Mouse (Mus musculus): ENCODE measurements around the gene Ccdc158.
A peak's percentile ranks its signal among the peaks of the same experiment; 100 is the strongest.

Ccdc158 gene

DNA sequence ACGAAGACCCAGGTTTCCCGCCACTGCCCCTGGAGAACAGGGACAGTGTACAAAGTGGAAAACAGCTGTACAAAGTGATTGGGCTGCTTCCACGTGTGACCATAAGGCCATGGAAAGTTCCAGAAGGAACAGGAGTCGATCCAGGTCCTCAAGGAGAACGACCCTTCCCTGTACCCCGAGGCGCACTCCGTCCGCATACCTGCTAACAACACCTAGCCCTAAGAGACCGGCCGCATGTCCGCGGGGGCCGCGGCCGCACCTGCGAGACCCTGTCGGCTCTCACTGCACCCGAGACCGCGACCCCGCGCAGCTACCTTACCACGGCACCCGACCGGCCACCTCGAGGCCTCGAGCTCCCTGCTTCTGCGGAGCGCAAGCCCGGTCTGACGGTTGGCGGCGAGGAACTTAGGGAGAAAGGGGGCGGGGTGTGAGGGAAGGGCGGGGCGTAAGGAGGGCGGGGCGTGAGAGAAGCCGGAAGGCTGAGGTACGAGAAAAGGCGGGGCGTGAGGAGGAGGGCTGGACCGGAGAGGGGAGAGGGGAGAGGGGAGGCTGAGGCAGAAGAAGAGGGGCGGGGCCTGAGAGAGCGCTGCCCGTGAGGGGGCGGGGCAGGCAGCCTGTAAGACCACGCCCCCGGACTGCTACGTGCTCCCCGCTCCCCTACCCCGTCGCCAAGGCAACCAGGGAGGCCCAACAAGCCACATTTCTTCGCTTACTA is at the start of gene Ccdc158:
TSS of gene Ccdc158 (minus strand) at position 413 of the 715 bp plus-strand sequence.
- DNase-seq, result peak; percentile 18

GRCm38 (mm10) chr5:92721610-92722009 is 46.5 kb upstream of the Ccdc158 start:
- DNase-seq, result no peak

DNA sequence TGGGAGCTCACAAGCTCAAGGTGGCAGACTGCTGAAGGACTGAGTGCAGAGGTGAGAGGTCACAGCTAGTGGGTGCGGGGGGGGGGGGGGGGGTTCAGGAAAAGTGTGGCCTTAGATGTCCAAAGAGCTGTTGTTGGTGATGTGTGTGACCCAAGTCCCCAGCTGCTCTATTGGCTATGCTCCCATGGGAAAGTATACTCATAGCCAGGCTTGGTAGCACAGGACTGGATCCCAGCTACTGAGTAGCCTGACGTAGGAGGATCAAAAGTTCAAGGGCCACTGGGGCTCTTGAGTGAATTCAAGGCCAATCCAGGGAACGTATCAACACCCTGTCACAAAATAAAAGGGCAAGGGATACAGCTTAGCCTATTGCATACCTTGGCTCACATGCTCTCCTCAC is 43.8 kb upstream of the Ccdc158 start:
- DNase-seq, result no peak

DNA sequence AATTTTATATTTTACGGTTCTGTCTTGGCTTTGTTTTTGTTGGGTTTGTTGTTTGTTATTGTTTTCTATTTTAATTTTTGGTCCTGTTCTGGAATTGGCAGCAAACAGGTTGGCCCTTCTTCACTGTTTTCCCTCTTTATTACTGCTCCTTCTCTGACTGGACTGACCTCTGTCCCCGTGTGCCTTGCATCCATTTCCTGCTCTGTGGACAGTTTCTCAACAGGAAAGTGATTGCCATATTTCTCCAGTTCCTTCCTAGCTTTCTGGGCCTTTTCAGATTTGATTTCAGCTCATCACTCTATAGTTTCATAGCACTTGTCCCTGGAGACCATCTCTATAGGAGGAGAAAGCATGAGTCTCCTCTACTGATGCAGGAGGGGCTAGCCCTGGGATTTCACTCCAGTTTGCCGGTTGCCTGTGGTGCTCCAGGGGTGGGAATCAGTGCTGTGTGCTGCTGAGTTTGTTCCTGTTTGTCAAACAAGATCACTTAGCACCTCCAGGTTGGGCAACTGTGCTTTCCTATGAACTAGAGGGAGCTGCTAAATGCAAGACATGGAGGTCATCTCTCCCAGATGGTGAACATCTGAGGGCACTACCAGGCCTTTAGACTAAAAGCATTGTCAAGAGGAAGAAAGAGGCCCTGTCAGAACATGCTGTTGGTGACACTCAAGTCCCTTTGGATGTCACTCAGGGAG is 42.7 kb upstream of the Ccdc158 start:
- DNase-seq, result no peak

GRCm38 (mm10) chr5:92715890-92716289 is 40.8 kb upstream of the Ccdc158 start:
- DNase-seq, result no peak

DNA sequence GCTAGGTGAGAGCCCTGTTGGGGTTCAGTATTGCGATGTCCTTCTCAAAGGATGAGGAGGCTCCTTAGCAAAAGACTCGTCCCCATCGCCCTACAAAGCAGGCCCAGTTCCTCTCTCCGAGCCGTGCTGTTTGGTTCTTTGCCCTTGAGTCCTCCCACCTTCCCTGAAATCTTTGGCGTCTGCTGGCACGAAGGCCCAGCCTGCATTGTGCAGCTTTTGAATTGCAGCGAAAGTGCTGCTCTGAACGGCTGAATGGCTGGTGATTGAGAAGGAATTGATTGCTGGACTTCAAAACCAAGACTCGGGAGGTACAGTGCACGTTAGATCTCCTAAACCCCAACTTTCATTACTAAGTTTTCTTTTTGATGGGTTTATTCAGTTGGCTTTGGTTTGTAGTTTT is 40.2 kb upstream of the Ccdc158 start:
- no peak for DNase-seq

GRCm38 (mm10) chr5:92714886-92715285 is 39.8 kb upstream of the Ccdc158 start:
- DNase-seq, result no peak

GRCm38 (mm10) chr5:92712621-92713395 is 37.7 kb upstream of the Ccdc158 start:
- no peak for DNase-seq

- no peak for DNase-seq
Measured at GRCm38 (mm10) chr5:92711666-92712290, 36.7 kb upstream of the Ccdc158 start.

DNA sequence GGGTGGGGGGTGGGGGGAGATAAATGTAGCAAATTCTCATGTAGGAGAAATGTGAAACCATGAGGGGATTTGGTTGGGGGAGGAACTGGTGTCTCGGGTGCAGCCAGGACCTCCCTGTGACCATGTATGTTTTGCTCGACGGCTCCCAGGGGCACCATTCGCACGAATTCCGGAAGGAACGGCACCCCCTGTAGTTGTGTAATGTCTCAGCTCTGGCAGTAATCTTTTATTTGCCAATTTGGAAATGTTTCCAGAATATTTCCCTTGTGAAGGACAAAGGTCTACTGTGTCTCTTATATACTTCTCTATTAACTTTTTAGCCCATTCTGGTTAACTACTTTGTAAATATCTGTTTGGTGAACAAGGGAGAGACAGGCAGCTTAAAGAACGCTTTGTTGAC is 35.7 kb upstream of the Ccdc158 start:
- DNase-seq, result no peak

DNA sequence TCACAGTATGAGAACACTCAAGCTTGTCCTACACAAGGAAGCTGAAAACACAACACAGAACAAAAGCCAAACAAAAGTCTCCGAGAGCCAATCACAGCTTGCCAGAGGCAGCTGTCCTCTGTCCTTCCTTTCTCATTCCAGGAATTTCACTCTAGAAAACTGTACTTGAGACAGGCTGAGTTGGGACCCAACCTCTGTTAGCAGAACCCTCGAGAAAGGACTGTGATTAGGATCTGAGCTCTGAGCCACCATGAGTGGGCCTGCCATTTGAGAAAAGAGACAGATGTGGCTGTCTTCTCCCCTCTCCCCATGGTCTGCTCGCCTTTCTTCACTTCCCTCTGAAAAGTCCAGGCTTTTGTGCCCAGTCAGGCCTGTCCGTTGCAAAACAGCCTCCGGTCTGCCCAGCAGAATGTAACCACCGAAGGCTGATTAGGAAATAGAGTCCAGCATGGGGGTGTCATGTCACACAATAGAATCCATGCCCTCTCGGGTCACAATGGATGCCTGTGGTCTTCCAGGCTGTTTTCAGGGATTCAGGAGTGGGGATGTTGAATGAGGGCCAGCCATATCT is 32.9 kb upstream of the Ccdc158 start:
- DNase-seq, result no peak

DNA sequence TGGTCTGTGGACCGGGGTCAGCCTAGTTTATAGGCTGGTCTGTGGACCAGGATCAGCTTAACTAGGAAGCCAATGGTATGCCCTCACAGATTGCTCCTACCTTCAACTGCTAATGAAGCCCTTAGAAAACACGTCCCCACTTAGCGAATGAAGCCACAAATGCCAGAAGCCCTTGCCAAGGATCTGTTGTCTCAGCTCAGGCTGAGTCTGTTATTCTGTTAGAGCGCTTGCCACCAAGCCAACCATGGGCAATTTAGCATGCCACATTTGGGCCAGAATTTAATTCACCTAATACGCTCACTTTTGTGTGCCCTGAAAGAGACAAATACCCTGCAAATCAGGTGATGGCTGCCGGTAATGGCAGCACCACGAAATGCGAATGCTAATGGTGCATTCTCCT is 28.6 kb upstream of the Ccdc158 start:
- no peak for DNase-seq

- DNase-seq, result no peak
Measured at GRCm38 (mm10) chr5:92701750-92702149, 26.7 kb upstream of the Ccdc158 start.

GRCm38 (mm10) chr5:92698837-92699529 is 23.9 kb upstream of the Ccdc158 start:
- no peak for DNase-seq

GRCm38 (mm10) chr5:92698131-92698836 is 23.2 kb upstream of the Ccdc158 start:
- DNase-seq, result no peak

DNA sequence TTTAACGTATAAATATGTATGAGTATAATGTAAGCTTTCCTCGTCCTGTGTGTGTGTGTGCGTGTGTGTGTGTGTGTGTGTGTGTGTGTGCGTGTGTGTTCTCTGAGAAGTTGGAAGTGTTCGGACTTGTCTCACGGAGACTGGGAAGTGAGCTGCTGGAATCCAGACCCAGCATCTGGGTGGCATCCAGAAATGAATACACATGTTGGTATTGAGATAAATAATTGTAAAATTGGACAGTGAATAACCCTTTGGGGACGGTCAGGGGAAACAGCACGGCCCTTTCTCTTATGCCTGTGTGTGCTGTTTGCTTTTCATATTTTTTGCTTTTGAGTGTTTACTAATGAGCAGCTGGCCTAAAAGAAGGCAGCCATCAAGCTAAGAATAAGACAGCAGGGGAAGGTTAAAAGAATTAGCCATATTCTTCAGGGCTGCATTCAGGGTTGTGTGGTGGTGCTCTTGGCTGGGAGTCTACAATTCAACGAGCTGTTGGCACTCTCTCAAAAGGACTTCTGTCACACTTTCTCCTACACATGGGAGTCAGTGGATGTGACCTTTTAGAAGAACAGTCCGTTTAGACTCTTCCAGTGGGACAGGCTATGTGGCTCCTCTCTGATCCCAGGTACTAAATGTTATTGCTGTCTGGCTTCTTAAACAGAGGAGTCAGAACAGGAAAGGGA is 19.4 kb upstream of the Ccdc158 start:
- no peak for DNase-seq

GRCm38 (mm10) chr5:92693744-92694143 is 18.7 kb upstream of the Ccdc158 start:
- no peak for DNase-seq

GRCm38 (mm10) chr5:92692206-92693007 is 17.3 kb upstream of the Ccdc158 start:
- DNase-seq, result no peak

GRCm38 (mm10) chr5:92688569-92688968 is 13.5 kb upstream of the Ccdc158 start:
- no peak for DNase-seq

DNA sequence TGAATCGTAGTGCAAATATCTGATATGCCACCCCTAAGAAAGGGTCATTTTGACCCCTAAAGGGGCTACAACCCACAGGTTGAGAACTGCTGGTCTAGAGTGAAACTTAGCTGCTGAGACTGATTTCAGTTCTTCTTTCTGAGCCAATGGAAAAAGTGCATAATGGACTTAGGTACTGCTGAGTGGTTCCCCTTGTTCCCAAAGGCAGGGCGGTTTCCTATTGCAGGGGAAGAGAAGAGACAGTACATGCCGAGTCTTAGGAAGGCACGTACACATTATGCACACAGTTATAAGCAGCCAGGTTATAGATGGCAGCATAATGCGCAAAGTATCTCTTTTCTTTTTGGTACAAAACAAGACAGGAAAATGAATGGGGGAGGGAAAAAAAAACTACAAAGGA is 13.1 kb upstream of the Ccdc158 start:
- DNase-seq, result no peak
